Mouse (Mus musculus) olfactory bulb, adult 2 months (tissue): ENCODE measurements around the gene Snrpg.

Source experiments
- CTCF ChIP-seq: fragments of 200-500 bp; IDR thresholded peaks from 2 replicates; pipeline ENCODE4 v1.5.1; 2012; ENCODE audit warnings: low read depth, mild to moderate bottlenecking, low read length, moderate library complexity; ENCODE audit not compliant: insufficient read depth
- POLR2A ChIP-seq: fragments of 200-500 bp; IDR thresholded peaks from 2 replicates; pipeline ENCODE4 v1.6.1; 2012; ENCODE audit warnings: mild to moderate bottlenecking, low read depth, low read length, moderate library complexity; ENCODE audit not compliant: insufficient read depth

DNA sequence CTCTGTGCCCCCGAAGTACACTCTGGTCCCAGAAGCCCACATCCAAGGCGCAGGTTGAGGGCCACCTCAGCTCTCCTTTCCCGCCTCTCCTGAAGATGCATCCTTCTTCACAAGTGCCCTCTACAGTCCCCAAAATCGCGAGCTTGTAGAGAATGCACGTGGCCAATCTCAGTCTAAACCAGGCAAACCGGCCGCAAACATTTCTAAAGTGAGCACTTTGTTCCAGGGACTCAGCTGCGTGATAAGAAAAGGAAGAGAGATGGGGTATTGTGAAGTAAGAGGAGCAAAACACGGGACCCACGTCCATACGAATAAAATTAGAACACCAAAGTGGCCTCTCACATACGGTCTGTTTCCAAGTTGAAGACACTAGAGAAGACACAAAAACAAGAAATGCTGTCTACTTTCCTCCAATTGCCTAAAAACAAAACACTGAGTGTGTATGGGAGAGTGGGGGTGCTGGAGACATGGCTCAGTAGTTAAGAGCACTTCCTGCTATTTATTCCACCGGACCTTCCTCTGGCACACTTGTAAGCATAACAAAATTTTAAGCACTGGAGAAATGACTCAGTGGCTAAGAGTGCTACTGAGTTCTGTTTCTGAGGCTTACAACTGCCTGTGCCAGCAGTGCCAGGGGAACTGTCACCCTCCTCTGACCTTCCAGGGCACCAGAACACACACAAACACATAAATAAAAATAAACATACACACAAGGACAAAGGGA, 26.3 kb downstream of the Snrpg start:
- TF ChIP-seq CTCF: no peak
- no peak for TF ChIP-seq POLR2A
